Mouse (Mus musculus): ENCODE measurements around the gene Gtf2ird1.

GRCm38 (mm10) chr5:134497026-134497425, 40.5 kb upstream of the Gtf2ird1 start:
- no peak for TF ChIP-seq CTCF (IDR thresholded peaks at IDR 0.05; ENCODE audit: low read depth, low read length)
- no peak for TF ChIP-seq POLR2A (IDR thresholded peaks at IDR 0.05; ENCODE audit: extremely low read depth, insufficient read depth, low read length)
